Mouse (Mus musculus): ENCODE measurements around the gene Ddt.
"Not testable (repeated sequence)": the region's sequence is repeated elsewhere in the genome, so short reads cannot be mapped to it uniquely, and the experiment has no call there.

Ddt gene

GRCm38 (mm10) chr10:75774102-75774501 is 888 bp upstream of the Ddt start:
- no peak for DNase-seq (ENCODE audit: low read depth, low spot score)

- not testable (repeated sequence) for DNase-seq (ENCODE audit: low read depth, low spot score)
Measured at GRCm38 (mm10) chr10:75767756-75768155, 5.5 kb downstream of the Ddt start.

- no peak for DNase-seq (ENCODE audit: low read depth, low spot score)
Measured at GRCm38 (mm10) chr10:75766856-75767255, 6.4 kb downstream of the Ddt start.

GRCm38 (mm10) chr10:75764519-75765473 is 8.4 kb downstream of the Ddt start:
- peak; percentile 84 for DNase-seq (ENCODE audit: low read depth, low spot score)

GRCm38 (mm10) chr10:75763682-75764518 is 9.3 kb downstream of the Ddt start, which contains the start of gene Cabin1:
Gene Cabin1, minus strand, starts transcription at chr10:75764341.
- DNase-seq (ENCODE audit: low read depth, low spot score) = peak; percentile 98

- DNase-seq (ENCODE audit: low read depth, low spot score) = no peak
Measured at GRCm38 (mm10) chr10:75762413-75762812, 10.8 kb downstream of the Ddt start.

GRCm38 (mm10) chr10:75760311-75760710 is 12.9 kb downstream of the Ddt start:
- DNase-seq (ENCODE audit: low read depth, low spot score) = no peak

- DNase-seq (ENCODE audit: low read depth, low spot score) = no peak
Measured at GRCm38 (mm10) chr10:75756719-75757118, 16.5 kb downstream of the Ddt start.

GRCm38 (mm10) chr10:75744017-75744416 is 29.2 kb downstream of the Ddt start:
- DNase-seq (ENCODE audit: low read depth, low spot score) = peak; percentile 81

- no peak for DNase-seq (ENCODE audit: low read depth, low spot score)
Measured at GRCm38 (mm10) chr10:75743369-75743768, 29.8 kb downstream of the Ddt start.

- DNase-seq (ENCODE audit: low read depth, low spot score) = no peak
Measured at GRCm38 (mm10) chr10:75740866-75741265, 32.3 kb downstream of the Ddt start.

- no peak for DNase-seq (ENCODE audit: low read depth, low spot score)
Measured at GRCm38 (mm10) chr10:75725449-75725848, 47.8 kb downstream of the Ddt start.
